Mouse (Mus musculus) adrenal gland, postnatal 4 days (tissue): ENCODE measurements at regions not wholly inside any gene's neighbourhood (a gene's known extent, or its start where the extent isn't known, plus 50 kb on each side); places are given as distances from the start of the nearest gene placed in this dataset.
"Not testable (repeated sequence)": the region's sequence is repeated elsewhere in the genome, so short reads cannot be mapped to it uniquely, and the experiment has no call there.

ENCODE experiments used
- DNase-seq, 2 experiments: peaks; one replicate each; pipeline ENCODE4 v3.0.0; 2021 to 2022; ENCODE audit warnings: low spot score in 2 of 2, mixed read lengths in 2 of 2

GRCm38 (mm10) chr13:28842811-28843210 is 110.7 kb downstream of the Sox4 start:
- DNase-seq = no peak

- DNase-seq = no peak
These were observed 113.4 kb downstream of the Sox4 start for GRCm38 (mm10) chr13:28840142-28840541.

- no peak for DNase-seq
These were observed 114.4 kb downstream of the Sox4 start for GRCm38 (mm10) chr13:28839084-28839483.

- no peak for DNase-seq
These were observed 115.3 kb downstream of the Sox4 start for GRCm38 (mm10) chr13:28838216-28838615.

- not testable (repeated sequence) for DNase-seq
These were observed 116.3 kb downstream of the Sox4 start for GRCm38 (mm10) chr13:28837196-28837595.

GRCm38 (mm10) chr13:28833700-28834065 is 119.8 kb downstream of the Sox4 start:
- no peak for DNase-seq

- no peak for DNase-seq
These were observed 120.4 kb downstream of the Sox4 start for GRCm38 (mm10) chr13:28832855-28833699.

- DNase-seq = no peak
These were observed 127.2 kb downstream of the Sox4 start for GRCm38 (mm10) chr13:28826284-28826683.

GRCm38 (mm10) chr13:28823985-28824384 is 129.5 kb downstream of the Sox4 start:
- no peak for DNase-seq

GRCm38 (mm10) chr13:28823311-28823880 is 130.1 kb downstream of the Sox4 start:
- DNase-seq = no peak

- DNase-seq = no peak
These were observed 132.5 kb downstream of the Sox4 start for GRCm38 (mm10) chr13:28820868-28821533.

GRCm38 (mm10) chr13:28814127-28814526 is 139.4 kb downstream of the Sox4 start:
- no peak for DNase-seq

- DNase-seq = no peak
These were observed 141.6 kb downstream of the Sox4 start for GRCm38 (mm10) chr13:28811667-28812575.

- DNase-seq = no peak
These were observed 142.5 kb downstream of the Sox4 start for GRCm38 (mm10) chr13:28811081-28811439.

- no peak for DNase-seq
These were observed 143.0 kb downstream of the Sox4 start for GRCm38 (mm10) chr13:28810326-28811080.

GRCm38 (mm10) chr13:28805302-28805701 is 148.2 kb downstream of the Sox4 start:
- no peak for DNase-seq

GRCm38 (mm10) chr13:28801210-28801954 is 152.1 kb downstream of the Sox4 start:
- no peak for DNase-seq

GRCm38 (mm10) chr13:28800676-28801075 is 152.8 kb downstream of the Sox4 start:
- DNase-seq = no peak

- no peak for DNase-seq
These were observed 154.0 kb downstream of the Sox4 start for GRCm38 (mm10) chr13:28799474-28799873.
